Mouse (Mus musculus) urinary bladder, adult 2 months (tissue): ENCODE results near the gene Trpm1. TPM values are rescaled to one million over a fixed set of nuclear protein-coding genes. Genes with fewer than 3 reads are reported as not detected.

ENCODE experiments used
- DNase-seq: peaks from one replicate; pipeline ENCODE4 v3.0.0; 2022; ENCODE audit warnings: low spot score
- polyA plus RNA-seq: library from polyadenylated mRNA; depleted of rRNA; stranded (reverse); fragments of >200 nt; gene quantifications from 2 replicates; pipeline ENCODE4 v1.2.3, GENCODE M21; 2012; rRNA removed

Gene Trpm1
- polyA plus RNA-seq, 1 experiment, result 0.01 TPM

- peak; percentile 97 for DNase-seq
Observed at GRCm38 (mm10) chr7:64287414-64288091, 133.9 kb downstream of the Trpm1 start, which contains the start of gene Mtmr10. Gene Mtmr10, plus strand, starts transcription at chr7:64287653.

- DNase-seq, result no peak
Observed at GRCm38 (mm10) chr7:64289416-64289815, 135.8 kb downstream of the Trpm1 start.

- no peak for DNase-seq
Observed at GRCm38 (mm10) chr7:64290431-64290830, 136.8 kb downstream of the Trpm1 start.

- no peak for DNase-seq
Observed at GRCm38 (mm10) chr7:64291722-64292121, 138.1 kb downstream of the Trpm1 start.

GRCm38 (mm10) chr7:64296286-64297010 is 142.8 kb downstream of the Trpm1 start:
- DNase-seq, result no peak

GRCm38 (mm10) chr7:64310241-64310640 is 156.6 kb downstream of the Trpm1 start:
- DNase-seq, result no peak

- DNase-seq, result no peak
Observed at GRCm38 (mm10) chr7:64310756-64311155, 157.1 kb downstream of the Trpm1 start.

GRCm38 (mm10) chr7:64312811-64313210 is 159.2 kb downstream of the Trpm1 start:
- DNase-seq, result no peak

Other genes starting within 250 kb of the Trpm1 start
- gene E030018B13Rik, start 237.0 kb upstream of the Trpm1 start, polyA plus RNA-seq, result not detected in 2 replicates
- gene Klf13, start 214.9 kb upstream of the Trpm1 start, polyA plus RNA-seq, result 13.0 and 21.9 TPM in 2 replicates
- gene Mtmr10, start 133.8 kb downstream of the Trpm1 start, polyA plus RNA-seq, result 15.8 and 18.1 TPM in 2 replicates
- 3.7 and 4.4 TPM in 2 replicates for gene Fan1, start 220.3 kb downstream of the Trpm1 start, polyA plus RNA-seq
- 13.4 and 14.1 TPM in 2 replicates for gene Mphosph10, start 238.4 kb downstream of the Trpm1 start, polyA plus RNA-seq
- gene Mcee, start 238.8 kb downstream of the Trpm1 start, polyA plus RNA-seq, result 68.9 and 85.7 TPM in 2 replicates